8 mouse cellular contexts compared by ENCODE assay signal in the genomic region with DNA sequence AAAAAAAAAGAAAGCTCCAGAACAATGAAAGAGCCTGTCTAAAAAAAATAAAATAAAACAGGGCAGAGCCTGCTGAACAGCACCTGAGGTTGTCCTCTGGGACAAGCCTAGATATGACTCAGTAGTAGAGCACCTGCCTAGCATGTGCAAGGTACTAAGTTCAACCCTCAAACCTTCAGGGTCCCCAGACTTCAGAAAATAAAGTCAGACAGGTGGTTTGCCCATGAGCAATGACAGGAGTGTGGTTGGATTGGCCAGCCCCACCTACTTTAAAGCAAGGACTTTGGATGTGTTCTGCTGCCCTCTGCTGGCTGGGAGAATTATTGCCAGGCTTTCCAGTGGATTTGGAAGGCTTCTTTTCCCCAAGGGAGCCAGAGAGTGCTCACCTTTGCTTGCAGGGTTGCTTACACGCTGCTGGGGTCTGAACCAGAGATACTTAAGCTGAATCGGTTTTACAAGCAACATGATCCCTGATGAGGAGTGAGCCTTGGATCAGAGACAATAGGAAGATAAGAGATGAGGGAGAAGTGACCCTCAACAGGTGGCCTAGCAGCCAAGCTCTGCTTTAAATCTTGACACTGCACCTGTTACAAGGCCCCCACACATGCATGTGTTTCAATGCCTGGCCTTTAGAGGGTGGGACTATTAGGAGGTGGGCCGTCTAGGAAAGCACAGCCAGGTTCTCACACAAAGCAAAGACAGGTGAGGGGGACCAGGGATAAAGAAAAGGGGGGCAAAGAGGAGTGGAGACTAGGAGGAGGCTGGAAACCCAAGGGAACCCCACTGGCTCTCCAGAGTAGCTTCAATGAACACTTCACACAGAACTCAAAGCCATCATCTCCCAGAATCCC. TPM values are rescaled to one million over a fixed set of nuclear protein-coding genes. Genes with fewer than 3 reads are reported as not detected.
DNase-seq lines count a peak whose midpoint lies in the region; TF ChIP-seq lines count a peak whose summit lies in the region.

No protein-coding gene starts in this region.

- no peak overlapping the region for H3K4me3 ChIP-seq in gastrocnemius, adult 2 months

- TF ChIP-seq CTCF in gastrocnemius, adult 2 months (IDR thresholded peaks at IDR 0.05), result peak; percentile 92

- H3K27ac ChIP-seq in gastrocnemius, adult 2 months, result no peak overlapping the region

- DNase-seq in adrenal gland, adult 18-20 months (ENCODE audit: low spot score in 2 of 2), result peak; percentile 75 to 76
- peak; percentile 79 to 86 for DNase-seq in cerebellum, postnatal 4 days (ENCODE audit: low spot score in 2 of 2)
- peak; percentile 76 for DNase-seq in gastrocnemius, adult 2 months
- peak; percentile 85 for DNase-seq in induced T-regulatory cell, adult 2 months (ENCODE audit: low read depth)
- peak; percentile 83 to 87 for DNase-seq in left cerebral cortex, adult 18-20 months (ENCODE audit: low spot score in 2 of 2)
- peak; percentile 88 for DNase-seq in mesoderm, embryonic 11.5 days (ENCODE audit: low read depth, low spot score)
- peak; percentile 81 for DNase-seq in right cerebral cortex, postnatal 4 days
- peak; percentile 74 for DNase-seq in yolk sac, embryonic 10.5 days (ENCODE audit: low spot score)

- intact Hi-C loops in gastrocnemius, adult 2 months (cut with DNase I), result loop anchor here (1.0 to 10.0 kb wide), 3 partner anchors 95 to 313 kb away; partner anchors contain the start of gene Foxi3

RNA-seq across cellular contexts. Expression of gene Thnsl2, which starts 19.0 kb away (rescaled TPM):
- 10 to 100 TPM; 16.6 to 17.3 TPM for total RNA-seq in adrenal gland, adult 18-20 months (2021)
- 1 to 10 TPM; 5.3 to 8.2 TPM for total RNA-seq in gastrocnemius, adult 2 months (2021)
- total RNA-seq in left cerebral cortex, adult 18-20 months (2021), result 1 to 10 TPM; 3.8 to 5.6 TPM
